Mouse (Mus musculus): ENCODE results near the gene Scarb2.

Scarb2 gene

DNA sequence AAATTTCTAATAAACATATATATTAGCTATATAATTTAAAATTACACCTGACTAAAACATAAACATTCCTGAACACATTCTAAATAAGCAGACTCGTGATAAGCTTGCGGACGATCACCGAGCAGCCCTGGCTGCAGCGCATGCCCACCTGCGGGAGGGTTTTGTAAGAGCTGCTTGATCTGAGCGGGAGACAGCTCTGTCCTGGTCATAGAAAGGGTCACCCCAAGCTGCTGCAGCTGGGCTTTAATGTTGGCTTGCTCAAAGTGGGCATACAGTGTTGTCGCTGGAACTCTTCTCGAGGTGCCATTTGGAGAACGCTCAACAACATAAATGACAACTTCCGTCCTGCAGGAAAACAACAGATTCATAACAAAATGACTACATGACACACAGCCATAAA lies 82.5 kb downstream of the Scarb2 start:
- TF ChIP-seq GATA4 (IDR thresholded peaks at IDR 0.05; ENCODE audit: insufficient replicate concordance, low read length): no peak

DNA sequence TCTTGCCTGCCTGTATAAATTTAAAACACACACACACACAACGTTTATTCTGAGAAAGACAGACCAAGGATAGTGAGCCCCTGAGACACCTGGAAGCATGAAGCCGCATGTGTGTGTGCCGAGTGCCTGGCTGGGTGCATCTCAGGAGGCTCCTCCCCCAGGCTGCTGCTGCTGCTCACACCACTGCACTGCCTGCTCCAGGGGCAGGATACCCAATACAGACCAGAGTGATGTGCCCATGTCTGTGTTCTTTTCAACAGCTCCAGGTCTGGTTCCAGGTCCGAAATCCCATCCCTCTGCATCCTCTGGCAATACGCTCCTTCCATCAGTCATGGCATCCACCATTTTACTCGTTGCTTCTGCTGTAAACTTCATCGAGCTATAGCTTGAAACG lies 92.7 kb downstream of the Scarb2 start:
- no peak for TF ChIP-seq GATA4 (IDR thresholded peaks at IDR 0.05; ENCODE audit: insufficient replicate concordance, low read length)

DNA sequence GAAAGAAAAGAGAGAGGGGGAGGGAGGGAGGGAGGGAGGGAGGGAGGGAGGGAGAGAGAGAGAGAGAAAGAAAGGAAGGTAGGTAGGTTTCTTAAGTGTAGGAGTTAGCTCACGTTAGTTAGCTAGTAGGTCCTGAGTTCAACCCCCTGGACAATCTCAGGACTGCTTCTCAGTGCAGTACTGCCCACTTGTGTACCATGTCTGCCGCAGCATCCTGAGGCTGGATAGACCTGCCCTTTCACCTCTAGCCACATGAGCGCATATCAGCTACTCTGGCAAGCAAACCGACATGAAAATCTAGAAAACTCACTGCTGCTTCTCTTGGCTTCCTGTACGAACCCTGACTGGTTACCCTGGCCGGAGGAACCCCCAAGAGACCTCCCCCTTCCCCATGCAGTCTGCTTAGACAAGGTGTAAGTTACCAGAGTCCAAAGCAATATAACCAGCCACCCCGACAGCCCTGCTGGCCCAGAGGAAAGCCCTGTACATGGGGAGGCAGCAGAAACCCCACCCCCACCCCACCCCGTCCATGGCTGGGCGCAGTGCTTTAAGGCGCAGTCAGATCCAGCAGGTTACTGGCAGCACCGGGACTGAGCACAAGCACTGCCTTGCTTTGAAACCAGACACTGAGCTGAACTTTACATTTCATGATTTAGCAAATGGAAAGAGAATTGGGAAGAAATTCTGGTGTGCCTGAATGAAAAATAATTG lies 93.2 kb downstream of the Scarb2 start:
- no peak for TF ChIP-seq GATA4 (IDR thresholded peaks at IDR 0.05; ENCODE audit: insufficient replicate concordance, low read length)

DNA sequence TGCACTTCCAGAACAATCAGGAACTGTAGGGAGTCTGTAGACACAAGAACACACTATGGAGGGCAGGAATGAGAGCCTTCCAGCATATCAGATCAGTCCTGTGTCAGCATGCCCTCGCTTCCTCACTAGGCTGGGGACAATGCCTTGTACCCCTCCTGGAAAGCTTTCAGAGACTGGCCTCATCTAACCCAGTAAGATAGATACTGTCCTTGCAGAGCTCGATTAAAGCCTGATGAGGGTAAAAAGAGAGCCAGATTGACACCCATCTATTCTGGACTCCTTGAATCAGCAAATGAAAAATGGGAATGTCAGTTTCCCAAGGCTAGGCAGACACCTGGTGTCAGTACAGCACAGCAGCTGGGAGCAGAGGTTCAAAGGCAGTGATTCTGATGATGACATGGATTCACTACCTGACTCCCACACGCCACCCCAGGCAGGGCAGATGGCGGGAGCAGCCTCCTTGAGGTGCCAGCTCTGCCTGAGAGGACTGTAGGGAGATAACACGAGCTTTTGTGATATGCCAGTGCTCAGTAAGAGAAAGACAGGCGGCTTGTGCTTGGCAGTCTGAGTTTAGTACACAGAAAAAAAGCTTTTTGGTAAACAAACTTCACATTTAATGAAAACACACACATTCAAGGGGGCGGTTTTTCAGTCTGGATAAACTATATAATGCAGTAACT lies 95.0 kb downstream of the Scarb2 start:
- TF ChIP-seq GATA4 (IDR thresholded peaks at IDR 0.05; ENCODE audit: insufficient replicate concordance, low read length): no peak

DNA sequence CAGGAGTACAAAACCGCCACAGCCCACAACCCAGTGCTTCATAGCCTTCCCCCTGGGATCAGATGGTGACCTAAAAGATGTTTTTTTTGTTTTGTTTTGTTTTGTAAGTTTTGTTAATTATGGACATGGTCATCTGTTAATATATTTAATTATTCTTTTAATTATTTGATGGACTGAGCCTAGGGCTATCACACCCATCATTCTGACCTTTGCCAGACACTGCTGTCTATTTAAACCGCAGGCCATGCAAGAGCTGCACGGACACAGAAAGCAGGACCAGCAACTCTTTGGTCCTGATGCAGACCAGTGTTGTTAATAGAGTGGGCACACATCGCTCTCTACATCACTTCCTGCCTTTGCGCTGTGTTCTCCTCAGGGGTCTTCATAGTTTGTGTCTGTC lies 96.1 kb downstream of the Scarb2 start:
- no peak for TF ChIP-seq GATA4 (IDR thresholded peaks at IDR 0.05; ENCODE audit: insufficient replicate concordance, low read length)

DNA sequence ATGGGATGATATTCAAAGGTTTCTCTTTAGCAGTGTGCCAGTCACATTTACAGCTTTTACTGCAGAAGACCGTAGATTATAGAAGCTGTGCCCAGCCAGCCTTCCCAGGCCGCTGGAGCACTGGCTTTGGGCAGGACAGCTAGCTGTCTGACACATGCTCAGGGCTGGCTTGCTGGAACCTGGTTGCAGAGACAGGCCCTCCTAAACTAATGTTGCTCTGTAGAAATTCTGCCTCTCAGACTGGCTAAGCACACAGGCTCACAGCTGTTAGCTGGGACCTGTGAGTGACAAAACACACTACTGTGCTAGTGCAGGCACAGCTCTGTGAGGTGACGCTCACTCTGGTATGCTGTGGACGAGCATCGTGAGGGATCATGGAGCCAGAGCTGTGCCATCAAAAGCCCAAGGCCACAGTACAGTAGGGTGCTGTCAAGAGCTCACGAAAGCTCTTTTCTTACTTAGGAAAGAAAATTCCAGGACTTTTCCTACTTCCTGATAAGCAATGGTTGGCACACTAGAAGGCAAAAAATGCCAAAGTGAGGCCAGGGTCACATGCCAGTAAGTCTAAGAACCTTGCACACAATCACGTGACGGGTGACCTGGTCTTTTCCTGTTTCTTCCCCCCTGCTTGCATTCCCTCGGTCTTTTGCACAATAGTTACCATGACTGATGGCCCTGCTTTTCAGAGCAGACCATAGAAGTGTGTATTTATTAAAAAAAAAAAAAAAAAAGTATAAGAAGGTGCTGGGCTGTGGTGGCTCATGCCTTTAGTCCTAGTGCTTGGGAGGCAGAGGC lies 97.1 kb downstream of the Scarb2 start:
- TF ChIP-seq GATA4 (IDR thresholded peaks at IDR 0.05; ENCODE audit: insufficient replicate concordance, low read length): no peak

DNA sequence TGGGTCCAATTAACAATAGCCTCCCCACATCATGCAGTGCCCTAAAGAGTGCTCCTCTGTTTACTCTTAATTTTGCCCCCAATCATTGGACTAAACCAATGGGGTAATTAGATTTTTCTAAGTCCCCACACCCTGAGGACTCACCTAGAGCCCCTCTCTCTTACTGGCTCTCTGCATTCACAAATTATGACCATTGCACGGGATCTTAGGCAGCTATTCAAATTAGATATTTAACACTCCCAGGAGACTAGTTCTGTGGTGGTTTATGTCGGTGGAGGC lies 102.3 kb downstream of the Scarb2 start:
- no peak for TF ChIP-seq GATA4 (IDR thresholded peaks at IDR 0.05; ENCODE audit: insufficient replicate concordance, low read length)

DNA sequence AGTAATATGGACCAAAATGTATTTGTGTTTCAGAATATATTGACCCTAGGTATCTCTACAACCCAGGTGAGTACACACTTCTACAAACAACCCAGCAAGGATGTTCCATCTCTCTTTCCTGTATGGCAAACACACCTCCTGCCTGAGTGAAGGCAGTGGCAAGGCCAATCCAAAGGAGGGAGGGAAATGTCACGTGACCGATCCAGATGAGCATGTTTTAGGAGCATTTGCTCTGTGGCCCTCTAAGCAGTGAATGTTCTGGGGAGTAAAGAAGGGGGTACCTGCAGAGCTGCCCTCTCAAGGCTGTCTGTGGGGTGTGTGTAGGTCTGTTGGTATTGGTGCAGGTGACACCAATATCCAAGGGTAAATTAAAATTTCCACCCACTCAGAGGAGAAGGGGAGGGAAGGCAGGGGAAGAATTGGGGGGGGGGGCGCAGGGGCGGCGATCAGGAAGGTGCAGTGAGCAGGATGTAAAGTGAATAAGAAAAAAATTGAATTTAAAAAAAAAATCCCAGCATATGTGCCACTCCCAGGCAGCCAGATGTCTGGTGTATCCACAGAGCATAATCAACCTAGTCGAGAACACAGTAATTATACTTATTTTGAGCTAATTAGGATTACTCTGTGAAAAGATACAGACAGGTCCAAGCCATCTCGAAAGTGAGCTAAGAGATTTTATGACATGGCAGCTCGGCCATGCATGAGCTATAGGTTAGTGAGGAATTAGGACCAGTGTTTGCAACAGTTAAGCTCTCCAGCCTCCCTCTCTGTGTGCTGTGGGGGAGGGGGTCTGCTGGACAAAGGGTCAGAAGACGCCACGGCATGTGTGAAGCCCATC lies 102.9 kb downstream of the Scarb2 start:
- no peak for TF ChIP-seq GATA4 (IDR thresholded peaks at IDR 0.05; ENCODE audit: insufficient replicate concordance, low read length)

DNA sequence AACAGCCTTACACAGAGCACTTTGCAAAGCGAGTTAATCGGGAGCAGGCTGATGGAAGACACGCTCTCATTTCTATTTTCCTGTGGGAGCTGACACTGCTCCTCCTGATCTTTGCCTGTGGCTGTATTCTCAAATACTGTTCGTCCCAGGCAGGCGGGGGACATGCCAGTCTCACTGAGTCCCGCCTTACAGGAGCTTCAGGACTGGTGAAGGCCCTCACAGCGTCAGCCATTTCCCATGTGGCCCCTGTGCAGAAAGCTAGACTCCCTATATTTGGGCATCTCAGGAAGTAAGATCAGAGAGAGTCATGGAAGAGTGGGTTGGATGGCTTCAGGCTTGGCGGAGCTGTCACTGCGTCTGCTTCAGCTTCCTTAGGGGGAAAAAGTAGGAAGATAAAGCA lies 103.8 kb downstream of the Scarb2 start:
- TF ChIP-seq GATA4 (IDR thresholded peaks at IDR 0.05; ENCODE audit: insufficient replicate concordance, low read length): no peak

DNA sequence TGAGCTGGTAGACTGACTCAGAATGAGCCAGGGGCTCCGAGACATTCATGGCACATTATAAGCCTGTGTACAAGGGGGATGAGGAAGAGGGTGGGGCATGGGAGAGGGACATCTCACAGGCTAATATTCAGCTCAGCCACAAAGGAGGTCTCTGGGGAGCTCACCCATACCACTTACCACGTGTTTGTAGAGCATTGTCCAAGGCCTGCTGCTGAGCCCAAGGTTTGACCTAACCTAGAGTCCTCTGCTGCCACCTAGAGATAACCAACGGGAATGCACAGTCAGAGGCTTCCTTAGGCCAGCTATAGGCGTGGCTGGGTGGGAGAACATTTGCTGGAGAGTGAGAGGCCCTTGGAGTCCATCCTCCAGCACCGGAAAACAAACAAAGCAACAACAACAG lies 108.5 kb downstream of the Scarb2 start:
- TF ChIP-seq GATA4 (IDR thresholded peaks at IDR 0.05; ENCODE audit: insufficient replicate concordance, low read length): no peak

DNA sequence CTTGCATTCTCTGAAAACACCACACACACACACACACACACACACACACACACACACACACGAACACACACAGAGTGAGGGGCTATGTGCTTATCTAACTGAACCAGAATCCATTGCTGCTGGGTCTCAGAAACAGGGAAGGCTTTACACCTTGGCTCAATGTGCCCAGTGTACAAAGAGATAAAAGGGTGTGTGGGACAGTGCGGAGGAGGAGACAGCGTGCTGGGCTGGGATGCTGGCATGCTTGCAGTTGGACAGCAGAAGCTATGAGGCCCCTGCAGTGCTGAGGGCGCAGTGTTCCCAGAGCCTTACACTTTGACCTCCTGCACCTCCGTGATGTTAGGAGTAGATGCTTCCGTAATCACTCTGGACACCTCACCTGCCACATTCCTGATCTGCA lies 110.2 kb downstream of the Scarb2 start:
- no peak for TF ChIP-seq GATA4 (IDR thresholded peaks at IDR 0.05; ENCODE audit: insufficient replicate concordance, low read length)

DNA sequence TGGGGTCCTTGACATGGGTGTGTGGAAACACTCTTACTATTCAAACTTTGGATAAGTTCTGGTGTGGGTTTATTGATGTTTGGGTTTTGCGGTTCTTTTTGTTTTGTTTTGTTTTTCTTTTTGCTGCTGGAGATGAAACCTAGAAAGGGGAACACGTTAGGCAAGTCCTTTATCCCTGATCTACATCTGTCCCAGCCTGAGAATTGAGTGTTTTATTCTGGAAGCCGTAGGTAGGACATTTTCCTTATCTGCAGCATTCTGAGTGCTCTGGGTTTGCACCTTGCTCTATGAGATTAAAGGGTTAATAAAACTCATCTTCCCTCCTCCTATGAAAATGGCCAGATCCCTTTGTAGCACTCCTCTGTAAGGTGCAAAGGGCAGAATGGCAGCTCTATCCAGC lies 110.9 kb downstream of the Scarb2 start:
- no peak for TF ChIP-seq GATA4 (IDR thresholded peaks at IDR 0.05; ENCODE audit: insufficient replicate concordance, low read length)

DNA sequence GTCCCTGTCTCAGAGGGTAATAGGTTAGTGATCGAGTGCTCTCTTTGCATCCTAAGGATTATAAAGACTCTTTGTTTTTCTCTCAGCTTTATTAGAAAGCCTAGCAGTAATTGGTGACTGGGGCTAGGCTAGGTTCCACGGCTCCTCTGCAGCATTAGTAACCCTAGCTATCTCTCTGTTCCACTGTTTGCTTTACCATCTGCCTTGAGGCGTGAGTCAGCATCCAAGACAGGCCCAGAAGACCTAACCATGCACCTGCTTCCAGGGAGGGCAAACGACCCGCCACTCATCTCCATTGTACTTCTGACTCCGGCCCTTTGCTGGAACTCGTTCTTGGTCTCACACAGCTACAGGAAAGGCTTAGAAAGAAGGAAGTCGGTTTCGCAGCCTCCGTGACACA lies 112.8 kb downstream of the Scarb2 start:
- no peak for TF ChIP-seq GATA4 (IDR thresholded peaks at IDR 0.05; ENCODE audit: insufficient replicate concordance, low read length)

DNA sequence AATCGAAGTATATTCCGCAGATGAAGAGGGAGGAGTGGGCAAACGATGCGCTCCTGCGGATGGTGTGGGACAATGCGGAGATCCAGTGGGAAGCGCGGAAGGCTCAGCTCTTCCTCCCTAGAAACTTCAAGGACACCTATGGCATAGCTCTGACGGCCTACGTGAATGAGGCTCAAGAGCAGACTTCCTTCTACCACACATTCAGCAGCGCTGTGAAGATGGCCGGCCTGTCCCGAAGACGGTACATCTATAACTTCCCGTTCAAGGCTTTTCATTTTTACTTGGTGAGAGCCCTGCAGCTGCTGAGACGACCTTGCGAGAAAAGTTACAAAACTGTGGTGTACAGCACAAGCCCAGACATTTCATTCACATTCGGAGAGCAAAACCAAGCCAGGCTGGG lies 114.1 kb downstream of the Scarb2 start:
- no peak for TF ChIP-seq GATA4 (IDR thresholded peaks at IDR 0.05; ENCODE audit: insufficient replicate concordance, low read length)

Data from liver, adult (tissue).